Mouse (Mus musculus) urinary bladder, postnatal 25 days (tissue): ENCODE data around the gene Nab2.

ENCODE experiments used
- DNase-seq: peaks from one replicate; pipeline ENCODE4 v3.0.0; 2022; ENCODE audit warnings: low spot score

The Nab2 gene

DNA sequence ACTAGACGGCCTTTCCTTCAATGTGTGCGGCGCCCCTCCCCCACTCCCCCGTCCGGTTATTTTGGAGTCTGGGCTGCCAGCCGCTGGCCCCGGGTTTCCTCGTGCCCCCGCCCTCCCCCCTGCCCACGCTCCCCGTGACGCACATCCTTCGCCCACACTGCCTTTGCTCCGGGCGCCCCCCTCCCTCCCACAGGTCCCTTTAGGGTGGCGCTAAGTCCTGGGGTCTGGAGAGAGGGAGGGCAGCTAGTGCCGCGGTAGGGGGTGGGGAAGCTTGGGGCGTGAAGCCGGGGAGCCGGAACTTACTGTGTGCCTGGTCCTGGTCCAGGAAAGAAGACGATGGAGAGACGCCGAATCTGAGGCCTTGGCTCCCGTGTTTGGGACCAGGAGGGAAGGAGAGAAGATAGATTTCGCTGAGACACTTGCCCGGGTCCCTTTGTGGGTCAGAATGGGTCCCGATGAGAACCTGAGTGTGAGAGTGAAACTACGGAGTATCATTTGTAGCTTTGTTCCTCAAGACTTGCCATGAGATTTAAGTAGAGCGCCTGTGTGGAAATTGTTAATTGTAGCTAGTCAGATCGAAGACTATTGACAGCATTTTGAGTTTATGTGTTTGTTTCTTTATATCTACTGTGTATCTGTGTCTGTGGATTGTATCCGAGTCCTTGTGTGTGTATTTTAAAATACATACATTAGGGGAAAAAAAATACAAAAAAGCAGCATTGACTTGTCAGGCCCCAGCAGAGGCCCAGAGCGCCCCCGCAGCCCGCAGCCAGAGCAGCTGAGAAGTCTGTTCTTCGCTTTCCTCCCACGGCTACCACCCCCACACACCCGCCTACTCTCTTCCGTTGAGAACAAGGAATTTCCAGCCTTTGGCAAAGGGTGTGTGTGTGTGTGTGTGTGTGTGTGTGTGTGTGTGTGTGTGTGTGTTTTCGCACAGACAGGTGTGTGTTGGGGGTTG, at the start of gene Nab2:
Nab2 (minus strand) TSS at position 476 of the 958 bp plus-strand sequence.
- peak; percentile 71 for DNase-seq

DNA sequence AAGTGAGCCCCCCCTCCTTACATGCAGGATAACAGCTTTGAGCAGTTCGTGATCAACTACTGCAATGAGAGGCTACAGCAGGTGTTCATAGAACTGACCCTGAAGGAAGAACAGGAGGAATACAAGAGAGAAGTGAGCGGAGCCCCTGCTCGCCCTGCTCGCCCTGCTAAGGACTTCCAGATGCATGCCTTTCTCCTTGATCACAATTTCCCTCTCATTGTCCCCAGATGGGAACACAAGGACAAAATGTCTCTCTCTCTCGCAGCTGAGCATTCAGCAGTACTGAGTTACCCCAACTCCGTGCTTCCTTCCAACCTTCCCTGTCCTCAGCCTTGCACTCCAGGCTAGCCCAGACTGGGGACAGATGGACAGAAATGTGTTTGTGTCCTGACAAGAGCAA, 44.4 kb upstream of the Nab2 start:
- no peak for DNase-seq

DNA sequence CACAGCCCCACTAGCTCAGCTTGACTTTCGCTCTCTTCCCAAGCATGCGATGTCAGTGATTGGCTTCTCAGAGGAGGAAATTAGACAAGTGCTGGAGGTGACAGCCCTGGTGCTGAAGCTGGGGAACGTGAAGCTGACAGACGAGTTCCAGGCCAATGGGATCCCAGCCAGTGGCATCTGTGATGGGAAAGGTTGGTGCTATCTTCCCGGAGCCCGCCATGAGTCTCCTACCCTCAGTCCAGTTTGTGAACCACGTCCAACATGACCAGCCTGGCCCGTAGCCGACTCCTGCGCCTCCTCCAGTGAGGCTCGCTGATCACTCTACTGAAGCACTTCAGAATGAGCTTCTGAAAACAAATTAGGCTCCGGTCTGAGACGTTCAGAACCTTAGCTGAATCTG, 42.0 kb upstream of the Nab2 start:
- DNase-seq = no peak

DNA sequence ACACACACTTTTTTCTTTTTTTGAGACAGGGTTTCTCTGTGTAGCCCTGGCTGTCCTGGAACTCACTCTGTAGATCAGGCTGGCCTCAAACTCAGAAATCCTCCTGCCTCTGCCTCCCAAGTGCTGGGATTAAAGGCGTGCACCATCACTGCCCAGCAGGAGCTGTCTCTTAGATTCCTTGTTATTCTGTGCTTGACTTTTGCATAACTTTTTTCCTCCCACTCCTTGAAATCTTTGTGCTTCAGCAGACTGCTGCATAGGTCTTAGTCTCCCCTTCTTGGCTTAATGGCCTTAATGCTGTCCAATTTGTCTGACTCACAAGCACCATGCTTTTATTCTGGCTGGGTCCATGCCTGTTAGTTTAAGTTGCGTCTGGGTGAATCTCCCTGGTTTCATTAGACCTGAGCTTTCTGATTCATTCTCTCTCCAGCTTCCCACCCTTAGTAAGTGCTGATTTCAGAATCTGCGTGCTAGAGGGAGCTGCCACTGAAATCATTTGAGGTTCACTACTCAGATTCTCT, 40.5 kb upstream of the Nab2 start:
- DNase-seq = no peak

DNA sequence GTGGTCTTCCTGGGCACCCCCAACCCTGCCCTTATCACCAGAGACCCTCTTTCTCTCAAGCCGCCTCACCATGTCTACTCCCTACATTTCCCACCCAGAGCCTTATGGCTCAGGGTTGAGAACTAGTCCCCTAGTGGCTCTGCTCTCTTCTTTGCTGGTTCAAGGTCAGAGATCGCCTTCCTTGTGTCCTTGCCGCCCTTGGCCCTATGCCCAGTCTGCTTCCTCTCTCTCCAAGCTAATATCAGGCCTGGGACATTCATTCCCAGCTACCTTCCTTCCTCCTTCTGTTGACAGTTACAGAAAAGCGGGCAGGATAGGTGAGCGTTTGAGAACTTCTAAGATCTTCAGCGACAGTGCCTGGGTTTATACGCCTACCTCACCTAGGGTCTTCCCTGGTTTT, 39.4 kb upstream of the Nab2 start:
- DNase-seq = no peak

DNA sequence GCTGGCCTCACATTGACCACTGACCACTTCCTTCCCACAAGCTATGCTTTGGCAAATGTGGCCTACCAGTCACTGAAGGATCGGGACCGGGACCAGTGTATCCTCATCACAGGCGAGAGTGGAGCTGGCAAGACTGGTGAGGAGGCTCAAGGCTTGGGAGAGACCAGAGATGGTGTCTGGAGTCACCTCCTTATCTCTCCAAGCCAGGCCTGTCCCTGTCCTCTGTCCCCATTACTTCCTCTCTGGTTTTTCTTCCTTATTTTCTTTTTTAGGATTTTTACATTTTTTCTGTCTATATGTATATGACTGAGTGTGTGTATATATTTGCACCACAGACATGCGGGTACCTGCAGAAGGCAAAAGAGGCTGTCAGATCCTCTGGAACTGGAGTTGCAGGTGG, 37.4 kb upstream of the Nab2 start:
- DNase-seq = no peak

DNA sequence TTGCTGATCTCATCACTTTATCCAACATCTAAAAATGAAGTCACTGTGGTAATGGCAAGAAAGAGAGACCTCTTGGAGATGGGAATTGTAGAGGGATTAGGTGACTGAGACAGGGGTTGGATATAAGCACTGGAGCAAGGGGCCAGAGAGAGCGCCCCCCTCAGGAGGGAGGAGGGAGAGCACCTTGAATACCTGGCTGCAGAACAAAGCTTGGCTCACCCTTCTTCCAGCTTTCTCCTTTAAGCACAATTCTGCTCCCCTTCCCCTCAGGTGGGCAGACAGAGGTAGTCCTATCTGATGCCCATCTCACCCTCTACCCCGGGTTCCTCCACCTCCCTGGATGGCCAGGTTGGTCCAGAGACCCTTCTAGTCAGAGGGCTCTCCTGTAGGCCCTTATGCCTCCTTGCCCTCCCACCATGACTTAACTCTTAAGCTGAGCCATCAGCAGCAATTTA, 36.4 kb upstream of the Nab2 start, which contains the start of gene Myo1a:
Myo1a (plus strand) TSS at position 405 of the 455 bp plus-strand sequence.
- no peak for DNase-seq

DNA sequence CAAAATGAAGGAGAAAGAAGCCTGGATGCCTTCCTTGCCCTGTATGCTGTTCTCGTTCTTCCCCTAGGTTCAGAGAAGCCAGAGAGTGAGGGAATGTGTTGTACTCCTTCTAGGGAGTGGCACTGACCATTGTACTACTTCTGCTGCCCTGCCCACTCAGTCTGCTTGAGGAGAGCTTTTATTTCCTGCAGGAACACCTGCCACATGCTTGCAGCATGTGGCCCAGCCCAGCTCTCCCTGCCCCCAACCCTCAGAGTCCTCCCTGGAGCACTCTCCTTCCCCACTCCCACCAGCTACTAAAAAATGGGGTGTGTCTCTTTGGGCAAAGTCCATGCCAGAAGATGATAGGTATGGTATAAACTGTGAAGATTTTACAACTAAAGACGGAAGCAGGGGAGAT, 35.9 kb upstream of the Nab2 start:
- DNase-seq = no peak

DNA sequence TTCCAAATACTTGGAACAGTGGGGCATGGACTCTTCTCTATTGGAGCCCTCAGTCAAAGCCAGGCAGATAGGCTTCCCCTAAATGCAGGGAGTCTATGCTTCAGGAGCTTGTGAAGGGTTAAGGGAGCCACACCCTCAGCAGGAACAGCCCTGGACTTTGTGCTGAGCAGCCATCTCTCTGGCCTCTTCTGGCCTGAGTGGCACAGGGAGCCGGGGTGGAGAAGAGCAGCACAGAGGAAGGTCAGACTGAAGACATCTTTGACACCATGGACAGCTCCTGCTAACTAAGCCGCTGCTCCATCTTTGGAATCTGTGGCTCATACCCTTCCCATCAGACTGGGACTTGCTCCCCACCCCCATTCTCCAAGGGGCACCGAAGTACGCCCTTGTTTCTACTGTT, 34.9 kb upstream of the Nab2 start:
- no peak for DNase-seq

DNA sequence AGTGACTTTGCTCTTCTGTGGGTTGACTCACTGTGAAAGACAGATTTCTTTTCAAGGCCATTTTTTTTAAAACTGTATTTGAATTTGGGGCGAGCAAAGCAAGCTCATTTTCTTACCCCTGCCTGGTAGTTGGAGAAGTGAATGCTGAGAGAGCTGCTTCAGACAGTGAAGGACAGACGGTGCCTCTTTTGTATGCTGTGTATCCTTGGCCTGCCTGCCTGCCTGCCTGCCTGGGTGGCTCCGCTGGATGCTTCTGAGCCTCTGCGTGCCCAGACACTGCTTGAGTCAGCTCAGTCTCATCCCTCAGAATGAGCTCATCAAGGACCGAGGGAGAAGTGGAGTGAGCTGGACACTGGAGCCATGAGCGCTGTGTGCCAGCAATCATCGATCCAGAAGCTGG, 30.6 kb upstream of the Nab2 start:
- DNase-seq = no peak

DNA sequence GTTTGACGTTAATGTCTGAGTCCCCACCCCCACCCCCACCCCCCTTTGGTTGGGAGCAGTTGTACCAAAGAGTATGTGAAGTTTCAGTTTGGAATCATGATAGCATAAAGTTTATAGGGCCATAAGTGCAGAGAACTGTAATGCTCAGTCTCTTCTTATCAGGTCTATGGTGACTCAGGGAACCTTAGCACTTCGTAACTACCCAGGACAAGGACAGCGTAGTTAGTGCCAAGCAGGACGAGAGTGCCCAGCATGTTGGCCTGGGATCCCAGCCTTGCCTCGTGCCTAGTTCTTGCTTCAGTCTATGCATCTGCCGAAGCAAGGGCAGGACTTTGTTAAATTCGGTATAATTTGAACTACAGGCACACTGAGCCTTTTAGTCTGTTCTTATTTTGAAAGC, 27.4 kb upstream of the Nab2 start:
- DNase-seq = no peak

DNA sequence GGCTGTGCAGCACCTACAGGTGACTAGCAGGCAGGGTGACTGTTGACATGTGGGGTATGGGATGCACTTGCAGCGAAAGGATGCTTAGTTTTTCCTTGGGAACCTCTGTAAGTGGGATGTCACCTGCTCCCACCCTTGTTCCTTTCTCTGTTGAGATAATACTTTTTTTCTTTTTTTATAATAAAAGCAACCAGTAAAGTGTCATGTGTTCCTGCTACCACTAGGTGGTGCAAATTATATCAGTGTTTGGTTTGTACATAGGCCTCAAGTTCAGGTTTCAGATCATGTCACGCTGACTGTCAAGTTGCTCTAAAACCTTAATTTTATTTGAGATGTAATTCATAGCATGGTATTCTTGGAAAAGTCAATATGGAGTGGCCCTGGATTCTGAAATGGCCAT, 26.3 kb upstream of the Nab2 start:
- no peak for DNase-seq

DNA sequence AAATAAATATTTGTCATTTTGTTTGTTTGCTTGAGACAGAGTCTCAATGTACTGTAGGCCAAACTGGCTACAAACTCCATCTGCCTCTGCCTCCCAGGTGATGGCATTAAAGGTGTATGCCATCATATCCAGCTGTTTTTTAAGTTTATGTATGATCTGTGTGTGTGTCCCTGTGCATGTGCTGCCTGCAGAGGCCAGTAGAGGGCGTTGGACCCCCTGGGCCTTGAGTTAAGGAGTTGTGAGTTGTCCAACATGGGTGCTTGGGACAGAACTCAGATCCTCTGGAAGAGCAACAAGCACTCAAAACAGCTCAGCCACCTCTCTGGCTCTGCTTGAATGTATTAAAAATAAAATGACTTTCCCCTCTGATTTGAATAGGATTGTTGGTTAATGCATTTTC, 22.7 kb upstream of the Nab2 start:
- no peak for DNase-seq

DNA sequence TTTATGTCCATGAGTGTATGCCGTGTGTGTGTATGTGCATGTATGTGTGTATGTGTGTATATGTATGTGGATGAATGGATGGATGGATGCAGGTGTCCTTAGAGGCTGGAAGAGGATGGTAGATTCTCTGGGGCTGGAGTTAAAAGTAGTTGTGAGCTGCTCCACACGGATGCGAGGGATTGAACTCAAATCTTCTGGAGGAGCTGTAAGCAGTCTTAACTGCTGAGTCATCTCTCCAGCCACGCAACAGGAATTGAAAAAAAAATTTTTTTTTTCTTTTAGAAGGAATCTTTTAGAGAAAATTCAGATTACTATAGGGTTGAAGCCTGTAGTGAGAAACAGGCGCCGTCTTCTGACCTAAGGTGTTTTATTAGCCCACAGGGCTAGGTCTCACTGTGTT, 14.5 kb upstream of the Nab2 start:
- no peak for DNase-seq

DNA sequence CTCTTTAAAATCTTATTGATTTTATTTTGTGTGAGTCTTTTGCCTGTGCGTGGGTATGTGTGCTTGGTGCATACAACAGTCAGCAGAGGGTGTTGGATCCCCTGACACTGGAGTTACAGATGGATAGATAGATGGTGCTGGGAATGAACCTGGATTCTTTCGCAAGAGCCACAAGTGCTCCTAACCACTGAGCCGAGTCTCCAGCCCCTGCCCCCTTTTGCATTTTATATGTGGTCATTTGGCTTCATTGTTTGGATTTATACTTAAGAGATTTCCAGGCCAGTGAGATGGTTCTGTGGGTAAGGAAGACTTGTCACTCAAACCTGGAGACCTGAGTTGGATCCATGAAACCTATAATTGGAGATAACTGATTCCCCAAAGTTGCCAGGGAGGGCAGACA, 11.5 kb upstream of the Nab2 start:
- DNase-seq = no peak

DNA sequence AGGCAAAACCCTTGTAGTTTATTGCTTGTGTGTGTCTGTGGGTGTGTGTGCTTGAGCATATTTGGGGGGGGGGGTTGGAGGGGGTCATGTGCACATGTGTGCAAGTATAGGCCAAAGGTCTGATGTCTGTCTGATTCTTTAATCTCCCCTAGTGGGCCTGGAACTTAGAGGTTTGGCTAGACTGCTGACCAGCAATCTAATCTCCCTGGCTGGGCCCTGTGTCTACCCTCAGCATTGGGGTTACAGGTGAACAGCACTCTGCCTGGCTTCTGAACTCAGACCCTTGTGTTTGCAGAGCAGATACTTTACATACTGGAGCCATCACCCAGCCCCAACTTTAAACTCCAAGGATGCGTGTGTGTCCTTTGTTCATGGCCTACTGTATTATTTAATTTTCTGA, 10.8 kb upstream of the Nab2 start:
- no peak for DNase-seq

DNA sequence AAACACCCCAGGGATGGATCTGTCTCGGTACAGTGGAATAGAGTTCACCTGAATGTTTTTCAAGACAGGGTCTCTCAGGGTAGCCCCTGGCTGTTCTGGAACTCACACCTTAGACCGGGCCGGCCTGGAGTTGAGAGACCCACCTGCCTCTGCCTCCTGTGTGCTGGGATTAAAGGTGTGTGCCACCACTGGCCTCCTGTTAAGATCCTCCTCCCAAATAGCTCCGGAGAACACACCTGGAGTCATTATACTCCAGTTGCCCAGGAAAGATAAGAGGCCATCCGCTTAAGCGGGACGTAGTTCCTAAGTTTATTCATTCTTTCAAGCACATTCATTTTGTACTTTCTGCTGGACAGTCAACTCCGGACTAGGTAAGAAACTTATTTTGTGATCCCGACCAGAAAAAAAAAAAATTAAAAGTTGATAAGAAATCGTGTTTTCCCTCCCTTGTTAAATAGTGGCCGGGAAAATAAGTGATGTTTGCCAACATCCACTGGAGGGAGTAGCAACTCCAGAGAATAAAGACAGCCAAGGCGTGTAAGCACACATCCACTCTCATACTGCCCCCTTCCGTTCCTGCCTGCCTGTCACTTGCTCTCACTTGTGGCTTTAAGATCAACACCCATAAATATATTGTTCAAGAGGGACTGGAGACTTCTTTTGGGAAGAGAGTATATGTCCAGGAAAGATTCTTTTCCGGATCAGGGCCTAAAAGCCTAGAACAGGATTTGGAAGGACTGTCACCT, 9.4 kb upstream of the Nab2 start:
- no peak for DNase-seq

DNA sequence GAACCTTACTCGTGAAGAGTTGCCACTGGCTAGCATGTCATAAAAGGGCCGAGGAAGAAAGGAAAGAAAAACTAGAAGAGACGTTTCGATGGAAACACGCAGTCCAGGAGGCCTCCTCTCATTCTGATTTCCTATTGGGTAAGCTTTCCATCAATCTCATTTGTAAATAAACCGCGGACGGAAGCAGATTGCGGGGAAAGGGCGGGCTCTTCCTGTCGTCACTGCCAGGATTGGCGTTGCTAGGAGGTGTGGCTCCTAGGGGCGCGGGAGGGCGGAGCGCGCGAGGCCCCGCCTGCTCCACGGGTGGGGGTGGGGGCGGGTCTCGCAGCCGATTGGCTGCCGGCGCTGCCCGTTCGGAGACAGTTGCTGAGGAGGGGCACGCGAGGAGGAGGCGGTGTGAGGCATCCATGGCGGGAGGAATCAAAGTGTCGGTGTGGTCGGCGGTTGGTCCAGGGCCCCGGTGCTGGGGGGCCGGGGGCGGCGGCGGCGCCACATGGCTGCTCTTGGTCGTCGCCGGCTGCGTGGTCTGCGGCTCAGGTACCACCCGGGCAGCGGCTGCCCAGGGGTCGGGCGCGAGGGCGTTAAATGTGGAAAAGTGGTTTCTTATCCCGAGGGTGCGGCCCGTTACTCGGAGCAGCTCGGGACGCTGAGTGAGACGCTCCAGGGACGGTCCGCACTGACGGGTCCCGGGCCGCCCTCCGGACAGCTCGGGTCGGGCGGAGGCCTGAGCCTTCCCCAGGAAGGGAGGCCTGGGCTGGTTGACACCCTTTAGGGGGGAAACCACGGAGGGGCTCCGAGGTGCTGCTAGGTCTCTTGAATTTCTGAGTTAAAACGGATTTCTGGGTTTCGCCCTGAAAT, 8.6 kb upstream of the Nab2 start:
- DNase-seq = peak; percentile 79

DNA sequence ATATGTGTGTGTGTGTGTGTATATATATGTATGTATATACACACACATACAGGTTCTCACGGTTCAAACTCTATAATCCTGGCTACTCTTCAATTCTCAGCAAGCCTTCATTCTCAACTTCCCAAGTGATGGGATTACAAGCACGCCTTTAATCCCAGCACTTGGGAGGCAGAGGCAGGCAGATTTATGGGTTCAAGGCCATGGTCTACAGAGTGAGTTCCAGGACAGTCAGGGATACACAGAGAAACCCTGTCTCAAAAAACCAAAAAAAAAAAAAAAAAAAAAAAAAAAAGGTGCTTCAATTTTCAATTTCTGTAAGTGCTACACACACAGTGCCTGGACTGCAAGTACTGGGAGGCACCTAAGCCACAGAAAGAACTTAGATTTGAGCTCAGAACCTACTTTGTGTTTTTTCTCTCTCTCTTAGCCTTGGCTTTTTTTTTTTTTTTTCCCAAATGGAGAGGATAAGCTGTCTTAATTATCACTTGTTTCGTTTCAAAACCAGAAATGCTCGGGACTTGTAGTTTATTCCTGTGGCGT, 7.6 kb upstream of the Nab2 start:
- DNase-seq = no peak

DNA sequence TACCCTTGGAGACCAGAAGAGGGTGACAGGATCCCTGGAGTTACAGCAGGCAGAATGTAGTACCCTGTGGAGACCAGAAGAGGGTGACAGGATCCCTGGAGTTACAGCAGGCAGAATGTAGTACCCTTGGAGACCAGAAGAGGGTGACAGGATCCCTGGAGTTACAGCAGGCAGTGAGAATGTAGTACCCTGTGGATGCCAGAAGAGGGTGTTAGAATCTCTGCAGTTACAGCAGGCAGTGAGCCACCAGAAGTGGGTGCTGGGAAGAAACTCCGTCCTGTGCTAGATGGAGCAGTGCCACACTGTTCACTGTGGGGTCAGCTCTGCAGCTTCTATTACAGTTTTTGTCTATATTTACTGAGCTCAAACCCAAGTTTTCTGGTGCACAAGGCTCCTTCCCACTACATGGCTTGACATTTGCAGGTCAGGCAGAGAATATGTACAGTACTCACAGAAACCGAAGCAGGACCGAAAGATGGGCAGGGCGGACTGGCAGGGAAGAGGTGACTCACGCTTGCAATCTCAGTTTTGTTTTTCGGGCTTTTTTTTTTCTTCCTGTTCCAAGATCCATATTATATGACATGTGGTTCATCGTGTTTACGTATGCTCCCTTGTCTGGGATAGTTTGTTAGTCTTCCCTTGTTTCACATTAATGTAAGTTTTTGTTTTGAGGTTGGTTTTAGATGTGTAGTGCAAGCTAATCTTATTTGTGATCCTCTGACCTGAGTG, 6.6 kb upstream of the Nab2 start:
- peak; percentile 73 for DNase-seq

DNA sequence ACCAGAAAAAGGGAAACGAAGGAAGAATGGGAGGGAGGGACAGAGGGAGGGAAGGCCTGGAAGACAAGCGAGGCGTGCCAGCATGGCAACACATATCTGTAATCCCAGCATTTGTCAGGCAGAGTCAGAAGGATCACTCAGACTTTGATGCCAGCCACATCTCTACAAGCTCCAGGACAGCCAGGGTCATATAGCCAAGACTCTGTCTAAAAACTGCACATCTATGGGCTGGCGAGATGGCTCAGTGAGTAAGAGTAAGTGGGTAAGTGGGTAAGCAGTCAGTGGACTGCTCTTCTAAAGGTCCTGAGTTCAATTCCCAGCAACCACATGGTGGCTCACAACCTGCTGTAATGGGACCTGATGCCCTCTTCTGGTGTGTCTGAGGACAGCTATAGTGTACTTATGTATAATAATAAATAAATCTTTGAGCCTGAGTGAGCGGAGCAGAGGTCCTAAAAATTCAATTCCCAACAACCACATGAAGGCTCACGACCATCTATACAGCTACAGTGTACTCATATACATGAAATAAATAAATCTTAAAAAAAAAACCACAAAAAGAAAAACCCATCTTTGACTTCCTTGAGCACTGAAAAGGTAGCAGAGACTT, 5.8 kb upstream of the Nab2 start:
- no peak for DNase-seq
